Mouse (Mus musculus) intestine, embryonic 16.5 days (tissue): ENCODE results near the gene Pi16. TPM values are rescaled to one million over a fixed set of nuclear protein-coding genes. Genes with fewer than 3 reads are reported as not detected.

Experiments used
- ATAC-seq: fragments of 200-750 bp; cut with Nextera tagmentation; 2 replicates; pipeline ENCODE4 v1.8.0; 2017; ENCODE audit warnings: moderate TSS enrichment, moderate library complexity
- H3K27ac ChIP-seq: fragments of 300-500 bp; sonication (generic); 2 replicates; pipeline ENCODE4 v1.5.1; 2014; ENCODE audit warnings: mild to moderate bottlenecking, low read length
- H3K27me3 ChIP-seq: fragments of 300-500 bp; sonication (generic); replicated peaks from 2 replicates; pipeline ENCODE4 v1.6.1; 2014; ENCODE audit warnings: low read length, control low read depth, mixed read lengths; ENCODE audit not compliant: control insufficient read depth, insufficient read depth
- H3K36me3 ChIP-seq: fragments of 300-500 bp; sonication (generic); 2 replicates; pipeline ENCODE4 v1.6.1; 2014; ENCODE audit warnings: low read length, control low read depth; ENCODE audit not compliant: control insufficient read depth, insufficient read depth
- H3K4me1 ChIP-seq: fragments of 300-500 bp; sonication (generic); 2 replicates; pipeline ENCODE4 v1.6.1; 2014; ENCODE audit warnings: low read length, control low read depth, mixed read lengths; ENCODE audit not compliant: control insufficient read depth, insufficient read depth
- H3K4me2 ChIP-seq: fragments of 300-500 bp; sonication (generic); 2 replicates; pipeline ENCODE4 v1.6.1; 2014; ENCODE audit warnings: low read depth, low read length, control low read depth
- H3K4me3 ChIP-seq: fragments of 300-500 bp; sonication (generic); 2 replicates; pipeline ENCODE4 v1.5.1; 2014; ENCODE audit warnings: mild to moderate bottlenecking, low read length
- H3K9ac ChIP-seq: fragments of 300-500 bp; sonication (generic); 2 replicates; pipeline ENCODE4 v1.6.1; 2014; ENCODE audit warnings: low read depth, low read length
- H3K9me3 ChIP-seq: fragments of 300-500 bp; sonication (generic); 2 replicates; pipeline ENCODE4 v1.6.1; 2016; ENCODE audit warnings: low read length, control low read depth; ENCODE audit not compliant: control insufficient read depth
- WGBS: fragments of 180-500 bp; shearing (Covaris S2); extraction: QIAGEN DNeasy Blood & Tissue Kit; methylation state at CpG from one replicate; pipeline ENCODE4 v1.1.7; 2014; 5-methylcytosine and 5-hydroxymethylcytosine counted together
- polyA plus RNA-seq: library from polyadenylated mRNA; unstranded; fragments of >200 nt; fragmentation: Nextera tagmentation; extraction: Ambion mirVana; gene quantifications from 2 replicates; pipeline ENCODE4 v1.2.1, GENCODE M21; 2015

Gene Pi16
- polyA plus RNA-seq, 1 experiment from 2014 or later = 0.88 TPM

DNA sequence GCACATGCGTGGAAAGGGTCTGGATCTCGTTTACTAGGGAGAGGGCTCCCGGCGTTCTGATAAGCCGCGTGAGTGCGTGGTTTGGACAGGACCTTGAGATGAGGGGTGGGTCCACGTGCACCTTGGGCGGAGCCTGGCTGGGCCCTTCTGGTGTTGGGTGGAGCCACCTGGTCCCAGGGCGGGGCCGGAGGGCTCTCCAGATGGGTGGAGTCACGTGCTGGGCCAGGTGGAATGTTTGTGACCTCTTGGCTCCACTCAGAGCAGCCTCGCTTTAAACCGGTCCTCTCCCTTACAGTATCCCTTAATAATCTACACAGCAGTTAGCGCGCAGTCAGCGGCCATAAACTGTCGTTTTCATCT is 5.1 kb downstream of the Pi16 start:
- H3K4me1 ChIP-seq = peaks cover 15% of the 10 kb centered on the region
- H3K9me3 ChIP-seq = no peaks in the 10 kb centered on the region
- no peak overlapping the region for H3K27ac ChIP-seq
- H3K9ac ChIP-seq = no peak overlapping the region
- H3K4me2 ChIP-seq = peak overlapping the region; percentile 49
- H3K4me3 ChIP-seq = peak overlapping the region; percentile 23
- H3K36me3 ChIP-seq = no peaks in the 10 kb centered on the region
- 26% methylated on average over 18 of the region's 18 CpGs for WGBS
- peaks cover 25% of the 10 kb centered on the region for H3K27me3 ChIP-seq
- peak; percentile 86 for ATAC-seq

DNA sequence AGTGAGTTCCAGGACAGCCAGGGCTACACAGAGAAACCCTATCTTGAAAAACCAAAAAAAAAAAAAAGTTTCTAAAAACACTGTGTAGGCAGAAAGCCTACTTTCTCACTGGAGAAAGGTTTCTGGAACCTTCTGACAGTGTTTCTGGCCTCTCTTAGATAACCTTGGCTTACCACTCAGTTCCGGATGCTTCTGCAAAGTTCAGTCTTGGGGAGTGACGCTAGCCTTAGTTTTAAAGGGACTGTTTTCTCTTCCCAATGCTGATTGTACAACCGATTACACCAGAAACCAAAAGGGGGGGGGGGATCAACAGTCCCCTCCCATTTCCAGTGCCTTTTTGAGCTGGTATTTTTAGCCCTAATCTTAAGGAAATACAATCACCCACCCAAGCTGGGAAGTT is 6.1 kb downstream of the Pi16 start:
- Histone ChIP-seq H3K4me3 (no peak overlapping the region), H3K9me3 (no peaks in the 10 kb centered on the region), H3K9ac (no peak overlapping the region), H3K27me3 (peaks cover 25% of the 10 kb centered on the region), H3K36me3 (no peaks in the 10 kb centered on the region), H3K4me2 (no peak overlapping the region), H3K27ac (no peak overlapping the region), H3K4me1 (peaks cover 15% of the 10 kb centered on the region)
- ATAC-seq = no peak
- 95% methylated on average over 3 of the region's 3 CpGs for WGBS

DNA sequence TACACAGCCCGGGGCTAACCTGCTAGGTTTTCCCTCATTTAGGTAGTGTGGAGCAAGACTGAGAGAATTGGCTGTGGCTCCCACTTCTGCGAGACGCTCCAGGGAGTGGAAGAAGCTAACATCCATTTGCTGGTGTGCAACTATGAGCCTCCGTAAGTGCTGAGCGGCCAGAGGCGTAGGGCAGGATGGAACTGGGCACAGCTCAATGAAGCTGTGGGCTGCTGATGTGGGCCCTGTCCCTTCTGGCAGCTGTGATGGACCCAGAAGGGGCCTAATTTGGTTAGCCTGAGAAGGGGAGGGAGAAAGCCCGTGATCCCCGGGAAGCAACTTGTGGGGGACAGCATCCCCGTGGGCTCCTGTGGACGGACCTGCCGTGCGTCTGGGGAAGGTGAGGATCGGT is 8.4 kb downstream of the Pi16 start:
- Histone ChIP-seq H3K27me3 (peaks cover 25% of the 10 kb centered on the region), H3K9me3 (no peaks in the 10 kb centered on the region), H3K4me1 (peaks cover 12% of the 10 kb centered on the region), H3K27ac (no peak overlapping the region), H3K9ac (0 out of 2 replicates have a peak overlapping the region, but pooled peaks have one; percentile 36), H3K36me3 (no peaks in the 10 kb centered on the region), H3K4me3 (no peak overlapping the region), H3K4me2 (no peak overlapping the region; the same call in 1 of the 2 replicates)
- WGBS = 75% methylated on average over 13 of the region's 13 CpGs
- ATAC-seq = no peak

DNA sequence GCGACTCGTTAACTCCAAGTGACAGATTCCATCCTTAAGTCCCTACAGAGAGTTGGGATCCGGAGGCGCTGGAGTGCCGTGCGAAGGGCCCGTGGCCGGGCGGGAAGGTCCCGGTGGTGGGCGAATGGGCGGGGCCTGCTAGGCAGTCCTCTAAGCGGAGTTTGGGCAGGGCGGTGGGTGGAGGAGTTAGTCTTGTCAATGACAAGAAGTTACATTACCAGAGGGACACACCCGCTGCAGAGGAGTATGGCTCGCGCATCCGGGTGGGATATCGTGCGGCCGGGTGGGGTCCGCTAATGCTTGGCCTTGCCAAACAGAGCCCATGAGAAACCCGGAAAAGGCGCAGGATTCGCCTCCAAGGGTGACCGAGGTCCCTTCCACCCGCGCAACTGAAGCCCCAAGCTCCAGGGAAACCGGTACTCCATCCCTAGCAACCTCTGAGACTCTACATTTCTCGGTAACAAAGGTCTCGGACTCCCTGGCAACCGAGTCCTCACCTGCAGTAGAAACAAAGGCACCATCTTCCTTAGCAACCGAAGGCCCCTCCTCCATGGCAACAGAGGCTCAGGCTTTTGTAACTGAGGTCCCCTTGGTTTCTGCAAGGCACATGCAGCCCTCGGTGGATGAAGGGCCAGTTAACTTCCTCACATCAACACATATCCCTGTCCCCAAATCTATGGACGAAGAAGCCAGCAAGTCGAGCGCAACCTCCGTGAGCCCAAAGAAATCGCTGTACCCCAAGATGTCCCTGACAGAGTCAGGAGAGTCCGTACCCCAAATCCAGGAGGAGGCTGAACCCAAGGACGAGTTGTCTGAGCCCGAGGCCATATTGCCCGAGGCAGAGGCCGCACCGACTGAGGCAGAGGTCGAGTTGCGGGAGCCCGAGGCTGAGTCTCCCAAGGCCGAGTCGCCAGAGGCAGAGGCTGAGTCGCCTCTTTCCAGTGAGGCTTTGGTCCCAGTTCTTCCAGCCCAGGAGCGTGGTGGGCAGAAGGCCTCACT is 9.3 kb downstream of the Pi16 start:
- no peak for ATAC-seq
- peak overlapping the region; percentile 26 for H3K4me3 ChIP-seq
- peak overlapping the region; percentile 48 for H3K4me2 ChIP-seq
- peak overlapping the region; percentile 36; the same call in 1 of the 2 replicates for H3K9ac ChIP-seq
- no peaks in the 10 kb centered on the region for H3K9me3 ChIP-seq
- peaks cover 4% of the 10 kb centered on the region; the same call in 1 of the 2 replicates for H3K36me3 ChIP-seq
- H3K27ac ChIP-seq = no peak overlapping the region
- peaks cover 12% of the 10 kb centered on the region for H3K4me1 ChIP-seq
- H3K27me3 ChIP-seq = peaks cover 19% of the 10 kb centered on the region
- WGBS = 22% methylated on average over 52 of the region's 52 CpGs

DNA sequence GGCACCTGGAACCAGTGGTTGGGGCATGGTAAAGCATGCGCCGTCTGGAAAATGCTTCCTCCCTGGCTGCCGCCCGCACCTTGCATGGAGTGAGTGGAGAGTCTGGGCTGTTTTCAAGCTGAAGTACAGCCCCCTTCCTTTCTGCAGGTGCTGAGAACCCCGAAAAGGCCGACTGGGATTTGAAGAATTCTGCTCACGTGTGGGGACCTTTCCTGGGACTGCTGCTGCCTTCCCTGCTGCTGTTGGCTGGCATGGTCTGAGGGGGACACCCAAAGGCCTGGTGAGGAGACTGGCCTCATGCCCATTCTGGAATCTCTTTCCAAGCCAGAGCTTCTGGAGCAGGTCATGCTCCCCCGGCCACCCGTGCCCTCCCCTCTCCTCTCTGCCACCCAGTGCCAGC is 10.2 kb downstream of the Pi16 start:
- peaks cover 8% of the 10 kb centered on the region for H3K4me1 ChIP-seq
- 87% methylated on average over 9 of the region's 9 CpGs for WGBS

DNA sequence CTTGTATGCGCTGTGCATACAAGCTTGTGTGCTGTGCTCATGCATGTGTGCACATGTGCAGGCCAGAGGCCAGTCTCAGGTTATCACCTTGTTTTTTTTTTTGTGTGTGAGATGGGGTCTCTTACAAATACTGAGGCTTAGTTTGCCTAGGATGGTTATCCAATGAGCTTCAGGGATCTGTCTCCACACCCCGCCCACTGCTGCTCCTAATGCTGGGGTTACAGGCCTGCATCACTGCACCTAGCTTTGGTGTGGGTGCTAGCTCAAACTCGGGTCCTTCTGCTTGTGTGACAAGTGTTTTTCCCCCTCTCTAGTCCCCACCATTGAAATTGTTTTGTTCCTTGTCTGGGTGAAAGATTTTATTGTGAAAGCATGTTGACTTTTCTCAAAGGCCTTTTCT is 12.7 kb downstream of the Pi16 start:
- no peak overlapping the region for H3K4me3 ChIP-seq
- 80% methylated on average over 3 of the region's 3 CpGs for WGBS
- no peak for ATAC-seq

More for the DNA sequence above, 10.2 kb downstream of the Pi16 start:
- no peak overlapping the region for H3K9ac ChIP-seq
- H3K27me3 ChIP-seq = peaks cover 14% of the 10 kb centered on the region; the same call in 1 of the 2 replicates
- H3K4me3 ChIP-seq = no peak overlapping the region
- H3K36me3 ChIP-seq = peaks cover 4% of the 10 kb centered on the region; the same call in 1 of the 2 replicates
- H3K27ac ChIP-seq = no peak overlapping the region
- ATAC-seq = no peak
- no peaks in the 10 kb centered on the region for H3K9me3 ChIP-seq
- H3K4me2 ChIP-seq = no peak overlapping the region

DNA sequence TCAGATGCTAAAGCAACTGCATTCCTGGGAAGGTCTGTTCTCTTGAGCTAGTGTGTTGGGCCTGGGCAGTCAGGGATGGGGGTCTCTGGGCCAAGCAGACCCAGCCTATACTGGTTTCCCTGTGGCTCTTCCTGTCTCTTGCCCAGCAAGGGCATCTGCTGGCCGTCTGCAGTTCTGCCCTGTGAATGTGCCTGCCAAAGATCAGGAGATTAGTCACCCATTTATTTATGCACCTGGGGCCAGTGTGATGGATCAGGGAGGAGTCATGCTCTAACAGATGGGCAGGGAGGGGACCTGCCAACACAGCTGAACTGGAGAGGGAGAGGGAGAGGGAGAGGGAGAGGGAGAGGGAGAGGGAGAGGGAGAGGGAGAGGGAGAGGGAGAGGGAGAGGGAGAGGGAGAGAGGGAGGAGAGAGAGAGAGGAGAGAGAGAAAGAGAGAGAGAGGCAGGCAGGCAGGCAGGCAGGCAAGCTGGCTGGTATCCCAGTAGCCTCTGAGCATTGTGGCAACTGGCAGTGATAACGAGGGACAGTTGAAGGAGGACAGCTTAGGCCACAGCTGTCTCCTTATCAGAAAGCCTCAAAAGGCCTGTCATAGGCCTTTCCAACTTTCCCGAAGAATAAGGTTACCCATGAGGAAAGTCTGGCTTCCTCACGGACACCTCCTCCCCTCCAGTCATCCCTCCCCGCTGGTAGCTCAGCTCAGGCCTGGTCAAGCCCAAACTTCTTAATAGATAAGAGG is 13.4 kb downstream of the Pi16 start:
- peaks cover 14% of the 10 kb centered on the region; the same call in 1 of the 2 replicates for H3K27me3 ChIP-seq
- H3K36me3 ChIP-seq = peaks cover 9% of the 10 kb centered on the region
- H3K9ac ChIP-seq = no peak overlapping the region
- H3K4me3 ChIP-seq = no peak overlapping the region
- no peaks in the 10 kb centered on the region for H3K9me3 ChIP-seq
- no peak for ATAC-seq
- no peak overlapping the region for H3K4me2 ChIP-seq
- 37% methylated on average over 5 of the region's 5 CpGs for WGBS
- no peak overlapping the region for H3K27ac ChIP-seq
- peaks cover 6% of the 10 kb centered on the region for H3K4me1 ChIP-seq

More for the DNA sequence above, 12.7 kb downstream of the Pi16 start:
- Histone ChIP-seq H3K27ac (no peak overlapping the region), H3K9me3 (no peaks in the 10 kb centered on the region), H3K9ac (no peak overlapping the region), H3K4me1 (peaks cover 6% of the 10 kb centered on the region), H3K36me3 (peaks cover 8% of the 10 kb centered on the region), H3K4me2 (no peak overlapping the region), H3K27me3 (peaks cover 14% of the 10 kb centered on the region; the same call in 1 of the 2 replicates)

DNA sequence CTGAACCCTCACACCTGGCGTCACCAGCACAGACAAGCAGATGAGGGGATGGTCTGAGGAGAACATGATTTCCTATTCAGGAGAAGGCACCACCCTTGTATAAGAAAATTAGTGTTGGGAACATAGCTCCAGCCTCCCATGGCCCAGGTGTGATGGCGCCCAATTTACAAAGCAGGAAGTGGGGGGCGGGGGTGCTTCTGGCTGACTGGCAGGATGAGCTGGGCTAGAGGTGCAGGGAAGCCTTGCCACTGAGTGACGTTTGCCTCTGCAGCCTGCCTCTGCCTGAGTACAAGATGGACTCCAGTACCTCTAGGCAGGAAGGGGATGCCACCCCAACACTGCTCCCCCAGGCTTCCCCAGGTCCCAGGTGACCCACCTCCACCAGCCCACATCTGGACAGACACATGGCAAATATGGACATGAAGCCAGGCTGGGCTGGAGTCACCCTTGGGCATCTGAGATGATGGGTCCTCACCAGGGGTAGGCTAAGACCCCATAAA is 14.8 kb downstream of the Pi16 start:
- H3K4me1 ChIP-seq = no peaks in the 10 kb centered on the region
- H3K27ac ChIP-seq = no peak overlapping the region
- H3K27me3 ChIP-seq = 0 out of 2 replicates have a peak, but pooled peaks cover 3% of the 10 kb centered on the region
- no peak overlapping the region for H3K4me2 ChIP-seq
- 76% methylated on average over 4 of the region's 4 CpGs for WGBS
- no peak overlapping the region for H3K4me3 ChIP-seq
- no peak for ATAC-seq
- H3K9ac ChIP-seq = no peak overlapping the region
- peaks cover 9% of the 10 kb centered on the region for H3K36me3 ChIP-seq
- no peaks in the 10 kb centered on the region for H3K9me3 ChIP-seq
